Mouse (Mus musculus): ENCODE measurements around the gene Alg14. TPM values are rescaled to one million over a fixed set of nuclear protein-coding genes. Genes with fewer than 3 reads are reported as not detected.

Gene Alg14
- polyA plus RNA-seq, 1 experiment from 2014 or later: 42.9 TPM

DNA sequence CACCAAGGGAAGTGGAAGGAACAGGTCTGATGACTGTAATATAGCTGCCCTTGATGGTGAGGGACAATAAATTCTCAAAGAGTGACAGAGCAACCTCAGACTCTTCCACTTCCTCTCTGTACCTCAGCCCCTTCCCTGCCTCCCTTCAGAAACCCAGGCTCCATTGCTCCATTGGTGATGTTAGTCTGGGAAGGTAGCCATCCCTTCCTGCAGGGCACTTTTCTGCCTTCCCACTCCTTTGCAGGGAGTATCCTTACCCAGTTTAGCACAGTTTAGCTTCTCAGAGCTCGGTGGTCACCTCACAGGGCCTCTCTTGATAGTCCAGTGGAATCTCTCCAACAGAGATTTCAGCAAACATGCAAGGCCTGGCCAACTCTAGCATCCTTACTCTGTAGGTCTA lies 30.7 kb upstream of the Alg14 start:
- Histone ChIP-seq H3K4me2 (replicated peaks) (no peak overlapping the region), H3K4me3 (replicated peaks) (no peak overlapping the region), H3K27ac (replicated peaks) (no peak overlapping the region), H3K9me3 (replicated peaks) (no peaks in the 10 kb centered on the region), H3K4me1 (peaks cover 12% of the 10 kb centered on the region), H3K9ac (no peak overlapping the region), H3K27me3 (peaks cover 48% of the 10 kb centered on the region), H3K36me3 (no peaks in the 10 kb centered on the region)
- WGBS: 67% methylated on average over 1 of the region's 1 CpGs
- no peak for ATAC-seq (ENCODE audit: insufficient number of reproducible peaks, low FRiP score, low TSS enrichment, low read depth)

DNA sequence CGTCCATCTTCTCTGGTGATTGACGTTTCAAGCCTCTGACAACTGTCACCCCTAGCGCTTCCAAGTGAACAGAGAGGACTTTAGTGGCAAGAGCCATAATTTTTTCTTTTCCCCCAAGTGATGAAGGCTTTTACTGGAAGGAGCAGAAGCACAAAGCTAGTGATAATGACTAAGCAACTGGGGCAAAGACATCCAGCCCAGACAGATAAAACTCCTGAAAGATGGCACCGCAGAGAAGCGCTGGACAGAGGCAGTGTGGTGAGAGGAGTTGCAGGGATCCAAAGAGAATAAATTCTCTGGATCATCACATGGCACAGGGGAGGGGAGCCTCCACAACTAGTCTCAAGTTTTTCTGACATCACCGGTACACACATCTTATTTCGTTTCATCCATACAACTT lies 30.3 kb upstream of the Alg14 start:
- peaks cover 48% of the 10 kb centered on the region for H3K27me3 ChIP-seq
- H3K9me3 ChIP-seq (replicated peaks): no peaks in the 10 kb centered on the region
- H3K4me2 ChIP-seq (replicated peaks): no peak overlapping the region
- no peak overlapping the region for H3K27ac ChIP-seq (replicated peaks)
- peaks cover 12% of the 10 kb centered on the region for H3K4me1 ChIP-seq
- no peak overlapping the region for H3K4me3 ChIP-seq (replicated peaks)
- WGBS: 67% methylated on average over 7 of the region's 7 CpGs
- no peaks in the 10 kb centered on the region for H3K36me3 ChIP-seq
- no peak for ATAC-seq (ENCODE audit: insufficient number of reproducible peaks, low FRiP score, low TSS enrichment, low read depth)
- no peak overlapping the region for H3K9ac ChIP-seq

DNA sequence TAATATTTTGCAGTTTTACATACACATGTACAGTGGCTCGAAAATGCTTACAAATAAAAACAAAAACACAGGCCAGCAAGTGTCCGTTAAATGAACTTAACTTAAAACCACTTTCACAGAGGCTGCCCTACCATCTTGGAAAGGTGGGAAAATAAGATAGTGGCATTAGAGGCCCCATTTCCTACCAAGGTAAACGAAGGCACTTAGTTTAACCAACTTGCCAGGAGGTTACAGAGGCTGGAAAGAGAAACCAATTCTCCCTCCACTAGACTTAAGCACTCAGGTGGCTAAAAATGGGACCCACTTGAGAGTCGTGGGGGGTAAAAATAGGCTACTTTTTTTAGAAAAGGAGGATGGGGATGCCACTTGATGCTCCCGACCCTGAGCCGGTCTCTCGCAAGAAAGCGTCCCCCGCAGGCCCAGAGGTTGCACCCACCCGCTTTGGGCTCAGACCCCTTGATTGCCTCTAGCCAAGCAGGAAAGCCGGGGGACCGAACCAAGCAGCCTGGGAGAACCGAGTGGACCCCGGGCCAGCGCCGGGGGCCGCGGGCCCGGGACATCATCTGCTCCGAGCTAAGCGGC lies 29.5 kb upstream of the Alg14 start:
- H3K27me3 ChIP-seq: peaks cover 48% of the 10 kb centered on the region
- WGBS: 9% methylated on average over 21 of the region's 21 CpGs
- ATAC-seq (ENCODE audit: insufficient number of reproducible peaks, low FRiP score, low TSS enrichment, low read depth): no peak

GRCm38 (mm10) chr3:121262521-121263204 lies 28.9 kb upstream of the Alg14 start:
- Histone ChIP-seq H3K27me3 (peaks cover 48% of the 10 kb centered on the region), H3K4me2 (replicated peaks) (peak overlapping the region; percentile 99), H3K9ac (peak overlapping the region; percentile 33), H3K36me3 (no peaks in the 10 kb centered on the region), H3K4me1 (peaks cover 12% of the 10 kb centered on the region), H3K4me3 (replicated peaks) (peak overlapping the region; percentile 63), H3K9me3 (replicated peaks) (no peaks in the 10 kb centered on the region), H3K27ac (replicated peaks) (no peak overlapping the region)
- WGBS: under 1% methylated on average over 88 of the region's 97 CpGs
- ATAC-seq (ENCODE audit: insufficient number of reproducible peaks, low FRiP score, low TSS enrichment, low read depth): peak; percentile 85

More for the DNA sequence above, 29.5 kb upstream of the Alg14 start:
- Histone ChIP-seq H3K9me3 (replicated peaks) (no peaks in the 10 kb centered on the region), H3K4me1 (peaks cover 12% of the 10 kb centered on the region), H3K27ac (replicated peaks) (no peak overlapping the region), H3K4me2 (replicated peaks) (peak overlapping the region; percentile 99), H3K4me3 (replicated peaks) (peak overlapping the region; percentile 63), H3K9ac (peak overlapping the region; percentile 33), H3K36me3 (no peaks in the 10 kb centered on the region)

DNA sequence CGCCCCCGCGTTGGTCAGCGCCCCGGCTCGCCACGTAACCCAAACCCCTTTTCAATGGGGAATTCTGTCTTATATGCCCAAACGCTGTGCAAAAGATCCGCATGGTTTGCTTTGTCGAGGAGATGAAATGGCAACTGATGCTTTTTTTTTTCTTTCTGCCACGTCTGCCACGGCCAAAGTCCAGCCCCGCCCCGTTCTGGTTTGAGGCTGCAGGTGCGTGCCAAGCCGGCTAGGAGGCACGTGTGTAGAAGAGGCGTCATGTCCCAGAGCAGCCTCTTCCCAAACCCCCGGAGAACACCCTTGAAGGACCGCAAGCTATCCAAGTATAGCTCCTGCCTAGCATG lies 28.4 kb upstream of the Alg14 start:
- no peaks in the 10 kb centered on the region for H3K9me3 ChIP-seq (replicated peaks)
- peak overlapping the region; percentile 33; the same call in 1 of the 2 replicates for H3K9ac ChIP-seq
- no peak for ATAC-seq (ENCODE audit: insufficient number of reproducible peaks, low FRiP score, low TSS enrichment, low read depth)
- no peaks in the 10 kb centered on the region for H3K36me3 ChIP-seq
- H3K27ac ChIP-seq (replicated peaks): no peak overlapping the region
- peaks cover 12% of the 10 kb centered on the region for H3K4me1 ChIP-seq
- H3K27me3 ChIP-seq: peaks cover 48% of the 10 kb centered on the region
- peak overlapping the region; percentile 99 for H3K4me2 ChIP-seq (replicated peaks)
- 2% methylated on average over 20 of the region's 20 CpGs for WGBS
- peak overlapping the region; percentile 63 for H3K4me3 ChIP-seq (replicated peaks)

GRCm38 (mm10) chr3:121264242-121264641 lies 27.3 kb upstream of the Alg14 start:
- no peaks in the 10 kb centered on the region for H3K9me3 ChIP-seq (replicated peaks)
- no peak overlapping the region for H3K27ac ChIP-seq (replicated peaks)
- H3K9ac ChIP-seq: no peak overlapping the region
- ATAC-seq (ENCODE audit: insufficient number of reproducible peaks, low FRiP score, low TSS enrichment, low read depth): no peak
- peaks cover 44% of the 10 kb centered on the region for H3K27me3 ChIP-seq
- H3K4me2 ChIP-seq (replicated peaks): no peak overlapping the region
- H3K36me3 ChIP-seq: no peaks in the 10 kb centered on the region
- H3K4me3 ChIP-seq (replicated peaks): no peak overlapping the region
- H3K4me1 ChIP-seq: peaks cover 12% of the 10 kb centered on the region
- WGBS: 56% methylated on average over 6 of the region's 6 CpGs

DNA sequence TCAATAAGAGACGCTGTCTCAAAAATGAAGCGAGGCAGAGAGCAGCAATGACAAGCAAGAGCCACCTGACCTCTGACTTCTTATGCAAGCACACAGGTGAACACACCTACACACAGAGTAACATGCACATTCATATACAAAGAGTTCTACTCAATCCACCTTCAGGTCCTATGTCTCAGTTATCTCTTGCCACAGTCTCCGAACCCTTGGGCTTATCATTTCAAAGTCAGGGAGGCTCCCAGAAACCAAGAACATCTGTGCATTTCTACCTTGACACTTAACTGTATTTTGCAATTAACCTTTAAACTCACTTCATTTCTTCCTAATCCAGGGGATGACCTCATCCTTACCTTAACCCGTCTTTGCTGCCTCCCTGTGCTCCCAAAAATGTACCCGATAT lies 24.3 kb upstream of the Alg14 start:
- peaks cover 8% of the 10 kb centered on the region for H3K4me1 ChIP-seq
- H3K4me2 ChIP-seq (replicated peaks): no peak overlapping the region
- H3K9me3 ChIP-seq (replicated peaks): no peaks in the 10 kb centered on the region
- H3K27ac ChIP-seq (replicated peaks): no peak overlapping the region
- peaks cover 19% of the 10 kb centered on the region for H3K27me3 ChIP-seq
- 86% methylated on average over 5 of the region's 5 CpGs for WGBS
- H3K36me3 ChIP-seq: no peaks in the 10 kb centered on the region
- H3K9ac ChIP-seq: no peak overlapping the region
- no peak overlapping the region for H3K4me3 ChIP-seq (replicated peaks)
- no peak for ATAC-seq (ENCODE audit: insufficient number of reproducible peaks, low FRiP score, low TSS enrichment, low read depth)

DNA sequence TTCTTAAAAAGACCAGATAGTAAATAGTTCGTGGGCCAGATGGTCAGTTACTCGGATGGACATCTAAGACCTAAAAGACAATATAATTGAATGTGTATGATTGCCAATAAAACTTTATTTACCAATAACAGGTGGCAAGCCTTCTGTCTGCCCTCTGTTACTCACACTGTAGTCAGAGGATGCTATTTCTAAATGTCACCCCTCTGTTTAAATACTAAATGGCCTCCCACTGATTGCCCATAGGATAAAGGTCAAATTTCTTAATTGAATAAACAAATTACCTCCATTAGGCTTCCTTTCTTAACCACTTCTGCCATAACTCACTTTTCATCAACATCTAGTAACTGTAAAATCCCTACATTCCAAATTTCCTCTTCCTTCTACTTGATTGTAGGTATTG lies 19.0 kb upstream of the Alg14 start:
- ATAC-seq (ENCODE audit: insufficient number of reproducible peaks, low FRiP score, low TSS enrichment, low read depth): no peak
- Histone ChIP-seq H3K9ac (no peak overlapping the region), H3K9me3 (replicated peaks) (no peaks in the 10 kb centered on the region), H3K4me3 (replicated peaks) (no peak overlapping the region), H3K4me2 (replicated peaks) (no peak overlapping the region), H3K36me3 (no peaks in the 10 kb centered on the region), H3K4me1 (no peaks in the 10 kb centered on the region), H3K27me3 (no peaks in the 10 kb centered on the region), H3K27ac (replicated peaks) (no peak overlapping the region)
- WGBS: 67% methylated on average over 2 of the region's 2 CpGs

- Histone ChIP-seq H3K4me1 (no peaks in the 10 kb centered on the region), H3K4me2 (replicated peaks) (no peak overlapping the region), H3K27ac (replicated peaks) (no peak overlapping the region), H3K9ac (no peak overlapping the region), H3K9me3 (replicated peaks) (no peaks in the 10 kb centered on the region), H3K27me3 (no peaks in the 10 kb centered on the region), H3K4me3 (replicated peaks) (no peak overlapping the region), H3K36me3 (no peaks in the 10 kb centered on the region)
- ATAC-seq (ENCODE audit: insufficient number of reproducible peaks, low FRiP score, low TSS enrichment, low read depth): no peak
- 91% methylated on average over 2 of the region's 2 CpGs for WGBS
Observed at GRCm38 (mm10) chr3:121274010-121274409, 17.6 kb upstream of the Alg14 start.

- Histone ChIP-seq H3K4me2 (replicated peaks) (no peak overlapping the region), H3K9ac (no peak overlapping the region), H3K4me3 (replicated peaks) (no peak overlapping the region), H3K36me3 (no peaks in the 10 kb centered on the region), H3K4me1 (no peaks in the 10 kb centered on the region), H3K27ac (replicated peaks) (no peak overlapping the region), H3K27me3 (no peaks in the 10 kb centered on the region), H3K9me3 (replicated peaks) (no peaks in the 10 kb centered on the region)
- 67% methylated on average over 4 of the region's 4 CpGs for WGBS
- no peak for ATAC-seq (ENCODE audit: insufficient number of reproducible peaks, low FRiP score, low TSS enrichment, low read depth)
Observed at GRCm38 (mm10) chr3:121277009-121277408, 14.6 kb upstream of the Alg14 start.

- 80% methylated on average over 4 of the region's 4 CpGs for WGBS
- no peaks in the 10 kb centered on the region for H3K4me1 ChIP-seq
- ATAC-seq (ENCODE audit: insufficient number of reproducible peaks, low FRiP score, low TSS enrichment, low read depth): no peak
Observed at GRCm38 (mm10) chr3:121277557-121277956, 14.0 kb upstream of the Alg14 start.

GRCm38 (mm10) chr3:121279679-121280078 lies 11.9 kb upstream of the Alg14 start:
- no peaks in the 10 kb centered on the region for H3K4me1 ChIP-seq
- WGBS: 86% methylated on average over 14 of the region's 14 CpGs
- no peak overlapping the region for H3K9ac ChIP-seq
- H3K9me3 ChIP-seq (replicated peaks): no peaks in the 10 kb centered on the region
- H3K27ac ChIP-seq (replicated peaks): no peak overlapping the region
- H3K4me2 ChIP-seq (replicated peaks): no peak overlapping the region
- H3K27me3 ChIP-seq: no peaks in the 10 kb centered on the region
- no peaks in the 10 kb centered on the region for H3K36me3 ChIP-seq
- no peak for ATAC-seq (ENCODE audit: insufficient number of reproducible peaks, low FRiP score, low TSS enrichment, low read depth)
- no peak overlapping the region for H3K4me3 ChIP-seq (replicated peaks)

More at GRCm38 (mm10) chr3:121277557-121277956, 14.0 kb upstream of the Alg14 start:
- Histone ChIP-seq H3K9me3 (replicated peaks) (no peaks in the 10 kb centered on the region), H3K36me3 (no peaks in the 10 kb centered on the region), H3K27ac (replicated peaks) (no peak overlapping the region), H3K4me3 (replicated peaks) (no peak overlapping the region), H3K4me2 (replicated peaks) (no peak overlapping the region), H3K9ac (no peak overlapping the region), H3K27me3 (no peaks in the 10 kb centered on the region)

Measured in embryonic facial prominence, embryonic 15.5 days (tissue).